Mouse (Mus musculus): ENCODE measurements around the gene 4933430I17Rik. TPM values are rescaled to one million over a fixed set of nuclear protein-coding genes. Genes with fewer than 3 reads are reported as not detected.

The 4933430I17Rik gene
- polyA plus RNA-seq, 1 experiment from 2014 or later, result 1.1 TPM

- DNase-seq (ENCODE audit: low spot score, missing footprints), result no peak
- Histone ChIP-seq H3K4me2 (peak overlapping the region; percentile 70), H3K27me3 (ENCODE audit: control insufficient read depth, insufficient read depth, low read length) (no peaks in the 10 kb centered on the region), H3K27ac (ENCODE audit: low read depth, low read length) (no peak overlapping the region), H3K4me1 (ENCODE audit: control insufficient read depth, insufficient read depth, low read length) (peaks cover 4% of the 10 kb centered on the region; the same call in 1 of the 2 replicates), H3K4me3 (ENCODE audit: low read depth, low read length) (peak overlapping the region; percentile 74), H3K9me3 (ENCODE audit: control insufficient read depth, low read length) (no peaks in the 10 kb centered on the region), H3K9ac (ENCODE audit: low read length) (peak overlapping the region; percentile 77), H3K36me3 (ENCODE audit: control insufficient read depth, insufficient read depth, low read length) (peaks cover 4% of the 10 kb centered on the region; the same call in 1 of the 2 replicates)
- ATAC-seq (ENCODE audit: low FRiP score), result peak; percentile 31; the same call in 1 of the 2 replicates
- 4% methylated on average over 7 of the region's 7 CpGs for WGBS
These were observed 23.6 kb upstream of the 4933430I17Rik start for GRCm38 (mm10) chr4:62501534-62501933.

- no peaks in the 10 kb centered on the region for H3K9me3 ChIP-seq (ENCODE audit: control insufficient read depth, low read length)
- H3K36me3 ChIP-seq (ENCODE audit: control insufficient read depth, insufficient read depth, low read length), result peaks cover 4% of the 10 kb centered on the region; the same call in 1 of the 2 replicates
- H3K27me3 ChIP-seq (ENCODE audit: control insufficient read depth, insufficient read depth, low read length), result no peaks in the 10 kb centered on the region
- peak; percentile 98 for ATAC-seq (ENCODE audit: low FRiP score)
- peak overlapping the region; percentile 70 for H3K4me2 ChIP-seq
- H3K9ac ChIP-seq (ENCODE audit: low read length), result peak overlapping the region; percentile 77
- DNase-seq (ENCODE audit: low spot score, missing footprints), result peak; percentile 99
- H3K27ac ChIP-seq (ENCODE audit: low read depth, low read length), result no peak overlapping the region
- WGBS, result 2% methylated on average over 38 of the region's 38 CpGs
- H3K4me3 ChIP-seq (ENCODE audit: low read depth, low read length), result peak overlapping the region; percentile 74
- peaks cover 4% of the 10 kb centered on the region; the same call in 1 of the 2 replicates for H3K4me1 ChIP-seq (ENCODE audit: control insufficient read depth, insufficient read depth, low read length)
These were observed 23.0 kb upstream of the 4933430I17Rik start for GRCm38 (mm10) chr4:62501964-62502732.

- Histone ChIP-seq H3K4me3 (ENCODE audit: low read depth, low read length) (no peak overlapping the region), H3K27ac (ENCODE audit: low read depth, low read length) (no peak overlapping the region), H3K9me3 (ENCODE audit: control insufficient read depth, low read length) (no peaks in the 10 kb centered on the region), H3K4me1 (ENCODE audit: control insufficient read depth, insufficient read depth, low read length) (peaks cover 4% of the 10 kb centered on the region; the same call in 1 of the 2 replicates), H3K4me2 (no peak overlapping the region), H3K36me3 (ENCODE audit: control insufficient read depth, insufficient read depth, low read length) (peaks cover 4% of the 10 kb centered on the region; the same call in 1 of the 2 replicates), H3K27me3 (ENCODE audit: control insufficient read depth, insufficient read depth, low read length) (no peaks in the 10 kb centered on the region), H3K9ac (ENCODE audit: low read length) (no peak overlapping the region)
- WGBS, result 77% methylated on average over 7 of the region's 7 CpGs
- DNase-seq (ENCODE audit: low spot score, missing footprints) (peak; percentile 82), ATAC-seq (ENCODE audit: low FRiP score) (no peak)
These were observed 22.2 kb upstream of the 4933430I17Rik start for GRCm38 (mm10) chr4:62502969-62503368.

GRCm38 (mm10) chr4:62503374-62503970 lies 21.7 kb upstream of the 4933430I17Rik start, which contains the start of gene Hdhd3:
Gene Hdhd3, minus strand, starts transcription at chr4:62503467.
- no peak for ATAC-seq (ENCODE audit: low FRiP score)
- Histone ChIP-seq H3K9ac (ENCODE audit: low read length) (peak within 1 kb of the TSS; percentile 77), H3K27me3 (ENCODE audit: control insufficient read depth, insufficient read depth, low read length) (no peaks in the 10 kb centered on the region), H3K27ac (ENCODE audit: low read depth, low read length) (no peak within 1 kb of the TSS), H3K9me3 (ENCODE audit: control insufficient read depth, low read length) (no peaks in the 10 kb centered on the region), H3K4me2 (peak within 1 kb of the TSS; percentile 70), H3K4me1 (ENCODE audit: control insufficient read depth, insufficient read depth, low read length) (peaks cover 4% of the 10 kb centered on the region; the same call in 1 of the 2 replicates), H3K36me3 (ENCODE audit: control insufficient read depth, insufficient read depth, low read length) (peaks cover 5% of the 10 kb centered on the region), H3K4me3 (ENCODE audit: low read depth, low read length) (peak within 1 kb of the TSS; percentile 74)
- DNase-seq (ENCODE audit: low spot score, missing footprints), result no peak
- WGBS, result 84% methylated on average over 3 of the region's 3 CpGs

GRCm38 (mm10) chr4:62505991-62506390 lies 19.2 kb upstream of the 4933430I17Rik start:
- H3K4me2 ChIP-seq, result no peak overlapping the region
- H3K27ac ChIP-seq (ENCODE audit: low read depth, low read length), result no peak overlapping the region
- H3K4me1 ChIP-seq (ENCODE audit: control insufficient read depth, insufficient read depth, low read length), result peaks cover 4% of the 10 kb centered on the region; the same call in 1 of the 2 replicates
- no peak for DNase-seq (ENCODE audit: low spot score, missing footprints)
- no peak overlapping the region for H3K9ac ChIP-seq (ENCODE audit: low read length)
- peaks cover 17% of the 10 kb centered on the region for H3K36me3 ChIP-seq (ENCODE audit: control insufficient read depth, insufficient read depth, low read length)
- ATAC-seq (ENCODE audit: low FRiP score), result no peak
- WGBS, result 89% methylated on average over 3 of the region's 3 CpGs
- H3K4me3 ChIP-seq (ENCODE audit: low read depth, low read length), result no peak overlapping the region
- H3K27me3 ChIP-seq (ENCODE audit: control insufficient read depth, insufficient read depth, low read length), result no peaks in the 10 kb centered on the region
- no peaks in the 10 kb centered on the region for H3K9me3 ChIP-seq (ENCODE audit: control insufficient read depth, low read length)

GRCm38 (mm10) chr4:62506798-62507197 lies 18.4 kb upstream of the 4933430I17Rik start:
- Histone ChIP-seq H3K4me2 (no peak overlapping the region), H3K27me3 (ENCODE audit: control insufficient read depth, insufficient read depth, low read length) (no peaks in the 10 kb centered on the region), H3K36me3 (ENCODE audit: control insufficient read depth, insufficient read depth, low read length) (peaks cover 21% of the 10 kb centered on the region), H3K27ac (ENCODE audit: low read depth, low read length) (no peak overlapping the region), H3K9ac (ENCODE audit: low read length) (no peak overlapping the region), H3K9me3 (ENCODE audit: control insufficient read depth, low read length) (no peaks in the 10 kb centered on the region), H3K4me3 (ENCODE audit: low read depth, low read length) (no peak overlapping the region), H3K4me1 (ENCODE audit: control insufficient read depth, insufficient read depth, low read length) (no peaks in the 10 kb centered on the region)
- ATAC-seq (ENCODE audit: low FRiP score), result no peak
- DNase-seq (ENCODE audit: low spot score, missing footprints), result no peak
- 70% methylated on average over 2 of the region's 2 CpGs for WGBS

GRCm38 (mm10) chr4:62508839-62509238 lies 16.3 kb upstream of the 4933430I17Rik start:
- WGBS, result 93% methylated on average over 5 of the region's 5 CpGs
- Histone ChIP-seq H3K27me3 (ENCODE audit: control insufficient read depth, insufficient read depth, low read length) (no peaks in the 10 kb centered on the region), H3K4me1 (ENCODE audit: control insufficient read depth, insufficient read depth, low read length) (no peaks in the 10 kb centered on the region), H3K4me3 (ENCODE audit: low read depth, low read length) (no peak overlapping the region), H3K9me3 (ENCODE audit: control insufficient read depth, low read length) (no peaks in the 10 kb centered on the region), H3K27ac (ENCODE audit: low read depth, low read length) (no peak overlapping the region), H3K4me2 (no peak overlapping the region), H3K36me3 (ENCODE audit: control insufficient read depth, insufficient read depth, low read length) (peaks cover 28% of the 10 kb centered on the region), H3K9ac (ENCODE audit: low read length) (no peak overlapping the region)
- ATAC-seq (ENCODE audit: low FRiP score) (no peak), DNase-seq (ENCODE audit: low spot score, missing footprints) (no peak)

GRCm38 (mm10) chr4:62509946-62510345 lies 15.2 kb upstream of the 4933430I17Rik start:
- Histone ChIP-seq H3K4me1 (ENCODE audit: control insufficient read depth, insufficient read depth, low read length) (no peaks in the 10 kb centered on the region), H3K4me3 (ENCODE audit: low read depth, low read length) (no peak overlapping the region), H3K9ac (ENCODE audit: low read length) (no peak overlapping the region), H3K27ac (ENCODE audit: low read depth, low read length) (no peak overlapping the region), H3K9me3 (ENCODE audit: control insufficient read depth, low read length) (no peaks in the 10 kb centered on the region), H3K36me3 (ENCODE audit: control insufficient read depth, insufficient read depth, low read length) (peaks cover 28% of the 10 kb centered on the region), H3K4me2 (no peak overlapping the region), H3K27me3 (ENCODE audit: control insufficient read depth, insufficient read depth, low read length) (no peaks in the 10 kb centered on the region)
- ATAC-seq (ENCODE audit: low FRiP score), result no peak
- no peak for DNase-seq (ENCODE audit: low spot score, missing footprints)
- 96% methylated on average over 11 of the region's 11 CpGs for WGBS

- 48% methylated on average over 11 of the region's 11 CpGs for WGBS
- no peak overlapping the region for H3K27ac ChIP-seq (ENCODE audit: low read depth, low read length)
These were observed 11.1 kb upstream of the 4933430I17Rik start for GRCm38 (mm10) chr4:62513998-62514506.

More at GRCm38 (mm10) chr4:62513998-62514506, 11.1 kb upstream of the 4933430I17Rik start:
- no peaks in the 10 kb centered on the region for H3K27me3 ChIP-seq (ENCODE audit: control insufficient read depth, insufficient read depth, low read length)
- no peak overlapping the region for H3K4me2 ChIP-seq
- no peak overlapping the region for H3K4me3 ChIP-seq (ENCODE audit: low read depth, low read length)
- ATAC-seq (ENCODE audit: low FRiP score) (no peak), DNase-seq (ENCODE audit: low spot score, missing footprints) (no peak)
- H3K36me3 ChIP-seq (ENCODE audit: control insufficient read depth, insufficient read depth, low read length), result peaks cover 22% of the 10 kb centered on the region
- peaks cover 7% of the 10 kb centered on the region for H3K4me1 ChIP-seq (ENCODE audit: control insufficient read depth, insufficient read depth, low read length)
- no peak overlapping the region for H3K9ac ChIP-seq (ENCODE audit: low read length)
- H3K9me3 ChIP-seq (ENCODE audit: control insufficient read depth, low read length), result no peaks in the 10 kb centered on the region

All from midbrain, embryonic 11.5 days (tissue).